Mouse (Mus musculus): ENCODE results near the gene Ccdc182.

DNA sequence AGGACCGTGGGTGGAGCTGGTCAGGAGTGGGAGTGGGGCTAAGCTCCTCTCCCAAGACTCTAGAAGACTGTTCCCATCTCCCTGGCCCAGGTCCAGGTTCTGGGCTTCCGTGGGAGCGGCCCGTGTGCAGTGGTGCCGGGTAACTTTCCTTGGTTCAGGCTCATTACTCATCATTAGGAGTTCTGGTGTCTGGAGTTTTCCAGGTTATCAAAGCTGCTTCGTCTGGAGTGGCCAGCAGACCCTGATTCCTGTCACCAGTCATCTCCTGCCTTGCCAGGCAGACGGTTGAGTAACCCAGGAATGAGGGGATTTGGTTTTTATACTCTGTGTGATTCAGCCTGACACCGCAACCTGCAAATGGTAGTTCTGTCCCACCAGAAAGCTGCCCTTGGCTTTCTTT is 7.8 kb upstream of the Ccdc182 start:
- no peak for TF ChIP-seq CTCF (conservative IDR thresholded peaks at IDR 0.05; ENCODE audit: insufficient read depth, insufficient read length, low read depth, low read length)
- no peak for TF ChIP-seq POLR2A (IDR thresholded peaks at IDR 0.05; ENCODE audit: low read depth, low read length)

Data from kidney, adult 2 months (tissue).